Mouse (Mus musculus) adrenal gland, adult 8-10 months (tissue): ENCODE measurements around the gene Slc10a1. TPM values are rescaled to one million over a fixed set of nuclear protein-coding genes. Genes with fewer than 3 reads are reported as not detected.
A peak's percentile ranks its signal among the peaks of the same experiment; 100 is the strongest.
"Not testable (repeated sequence)": the region's sequence is repeated elsewhere in the genome, so short reads cannot be mapped to it uniquely, and the experiment has no call there.

Experiments
- DNase-seq: peaks from one replicate; pipeline ENCODE4 v3.0.0; 2022
- total RNA-seq, 4 experiments: library from RNA; stranded (reverse); gene quantifications; 2 replicates each; pipeline ENCODE4 v1.2.4; 2022

Gene Slc10a1
- total RNA-seq, 4 experiments from 2014 or later: 0.22 to 0.23 TPM; not detected in 2

- no peak for DNase-seq
Observed at GRCm38 (mm10) chr12:80966059-80966838, 2.3 kb downstream of the Slc10a1 start.

GRCm38 (mm10) chr12:80962566-80962965 is 5.9 kb downstream of the Slc10a1 start:
- no peak for DNase-seq

GRCm38 (mm10) chr12:80957961-80958360 is 10.5 kb downstream of the Slc10a1 start:
- DNase-seq: no peak

GRCm38 (mm10) chr12:80956039-80956438 is 12.5 kb downstream of the Slc10a1 start:
- DNase-seq: no peak

- DNase-seq: no peak
Observed at GRCm38 (mm10) chr12:80952526-80952925, 16.0 kb downstream of the Slc10a1 start.

GRCm38 (mm10) chr12:80951640-80952219 is 16.8 kb downstream of the Slc10a1 start:
- no peak for DNase-seq

- not testable (repeated sequence) for DNase-seq
Observed at GRCm38 (mm10) chr12:80949603-80950002, 18.9 kb downstream of the Slc10a1 start.

GRCm38 (mm10) chr12:80948202-80948601 is 20.3 kb downstream of the Slc10a1 start:
- no peak for DNase-seq

- peak; percentile 94 for DNase-seq
Observed at GRCm38 (mm10) chr12:80945996-80946355, 22.5 kb downstream of the Slc10a1 start.

GRCm38 (mm10) chr12:80945334-80945995 is 23.0 kb downstream of the Slc10a1 start, which contains the start of gene Srsf5:
Srsf5 (plus strand) TSS chr12:80945504.
- peak; percentile 96 for DNase-seq

GRCm38 (mm10) chr12:80944963-80945333 is 23.6 kb downstream of the Slc10a1 start:
- DNase-seq: not testable (repeated sequence)

GRCm38 (mm10) chr12:80944204-80944603 is 24.3 kb downstream of the Slc10a1 start:
- no peak for DNase-seq

GRCm38 (mm10) chr12:80943395-80943794 is 25.1 kb downstream of the Slc10a1 start:
- DNase-seq: no peak

- DNase-seq: no peak
Observed at GRCm38 (mm10) chr12:80941886-80942285, 26.6 kb downstream of the Slc10a1 start.

GRCm38 (mm10) chr12:80939165-80939564 is 29.3 kb downstream of the Slc10a1 start:
- DNase-seq: no peak

- DNase-seq: no peak
Observed at GRCm38 (mm10) chr12:80938642-80939041, 29.9 kb downstream of the Slc10a1 start.

- DNase-seq: no peak
Observed at GRCm38 (mm10) chr12:80937331-80938029, 31.0 kb downstream of the Slc10a1 start.

GRCm38 (mm10) chr12:80936751-80937150 is 31.8 kb downstream of the Slc10a1 start:
- peak; percentile 53 for DNase-seq

GRCm38 (mm10) chr12:80932865-80933264 is 35.6 kb downstream of the Slc10a1 start:
- DNase-seq: no peak

- DNase-seq: no peak
Observed at GRCm38 (mm10) chr12:80931402-80932140, 36.9 kb downstream of the Slc10a1 start.

GRCm38 (mm10) chr12:80930141-80930540 is 38.4 kb downstream of the Slc10a1 start:
- no peak for DNase-seq

GRCm38 (mm10) chr12:80928881-80929280 is 39.6 kb downstream of the Slc10a1 start:
- DNase-seq: no peak
